Mouse (Mus musculus) ES-Bruce4 (cell line): ENCODE data around the gene Rbl1.

ENCODE experiments used
- CTCF ChIP-seq: IDR thresholded peaks from one replicate; pipeline ENCODE4 v1.8.1; 2011; ENCODE audit warnings: low read depth, low read length
- EP300 ChIP-seq: IDR thresholded peaks from 2 replicates; pipeline ENCODE4 v1.6.1; 2011; ENCODE audit warnings: low read depth, low read length; ENCODE audit not compliant: insufficient read depth
- POLR2A ChIP-seq: IDR thresholded peaks from one replicate; pipeline ENCODE4 v1.8.1; 2011; ENCODE audit warnings: low read length; ENCODE audit not compliant: insufficient read depth

GRCm38 (mm10) chr2:157202361-157202760 is 2.0 kb downstream of the Rbl1 start:
- TF ChIP-seq CTCF = no peak
- no peak for TF ChIP-seq POLR2A
- TF ChIP-seq EP300 = no peak
